Mouse (Mus musculus) urinary bladder, postnatal 0 days (tissue): ENCODE results near the gene Olfr1436. TPM values are rescaled to one million over a fixed set of nuclear protein-coding genes. Genes with fewer than 3 reads are reported as not detected.

Experiments used
- polyA plus RNA-seq: library from polyadenylated mRNA; unstranded; fragments of >200 nt; fragmentation: Nextera tagmentation; extraction: Ambion mirVana; gene quantifications from 2 replicates; pipeline ENCODE4 v1.2.1, GENCODE M21; 2015

Gene Olfr1436
- polyA plus RNA-seq = not detected in 2 replicates

GRCm38 (mm10) chr19:12299030-12299429, at the start of gene Olfr1436:
Gene Olfr1436 (minus strand): TSS chr19:12299130.

DNA sequence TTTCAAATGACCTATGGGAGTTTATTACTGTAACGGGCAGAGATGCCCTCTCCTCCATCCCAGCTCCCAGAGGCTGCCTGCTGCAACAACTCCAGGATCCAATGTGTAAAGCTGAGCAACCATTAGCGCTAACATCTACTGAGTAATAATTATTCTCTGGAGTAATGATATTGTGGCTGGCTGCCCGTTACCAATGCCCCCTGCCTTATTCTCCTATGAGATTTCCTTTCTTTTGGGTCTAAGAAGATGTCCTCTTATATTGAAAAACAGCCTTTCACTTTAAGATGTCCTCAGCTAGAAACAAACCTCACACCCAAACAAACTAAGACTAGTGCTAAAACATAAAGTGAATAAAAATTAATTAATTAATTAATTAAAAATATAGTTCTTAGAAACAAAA, 36.9 kb upstream of the Olfr1436 start, which contains the start of gene Olfr1438-ps1:
Gene Olfr1438-ps1 (minus strand): TSS at position 101 of the 400 bp plus-strand sequence.

DNA sequence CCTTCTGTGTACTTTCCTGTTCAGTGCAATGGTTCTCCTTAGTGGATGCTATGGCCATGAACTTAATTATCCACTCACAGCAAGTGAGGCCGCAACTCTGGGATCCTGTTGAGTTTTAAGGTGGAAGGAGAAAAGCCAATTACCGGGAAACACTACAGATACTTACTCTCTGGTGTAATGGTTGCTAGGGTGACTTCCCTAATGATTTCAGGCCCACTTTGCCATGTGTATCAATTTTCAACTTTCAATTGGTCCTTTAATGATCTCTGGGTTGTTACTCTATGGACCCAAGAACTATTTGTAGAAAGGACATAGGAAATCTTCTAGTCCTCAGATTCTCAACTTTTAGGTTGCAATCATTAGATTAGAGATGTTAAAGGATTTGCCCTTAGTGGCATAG, 26.1 kb upstream of the Olfr1436 start, which contains the start of gene Olfr1437:
Gene Olfr1437 (minus strand): TSS at position 101 of the 400 bp plus-strand sequence.

GRCm38 (mm10) chr19:12279554-12279953, 19.4 kb downstream of the Olfr1436 start, which contains the start of gene Olfr1434:
Gene Olfr1434 (plus strand): TSS chr19:12279854.

GRCm38 (mm10) chr19:12260732-12261131, 38.2 kb downstream of the Olfr1436 start, which contains the start of gene Olfr235:
Gene Olfr235 (plus strand): TSS chr19:12261032.

Other genes starting within 250 kb of the Olfr1436 start
- not detected in 2 replicates for gene Olfr1424, start 236.4 kb downstream of the Olfr1436 start, polyA plus RNA-seq
- gene Olfr1425, start 221.4 kb downstream of the Olfr1436 start, polyA plus RNA-seq = not detected in 2 replicates
- not detected in 2 replicates for gene Olfr1426, start 207.1 kb downstream of the Olfr1436 start, polyA plus RNA-seq
- not detected in 2 replicates for gene Olfr1427, start 195.8 kb downstream of the Olfr1436 start, polyA plus RNA-seq
- not detected in 2 replicates for gene Olfr1428, start 183.2 kb downstream of the Olfr1436 start, polyA plus RNA-seq
- not detected in 2 replicates for gene Olfr76, start 175.9 kb downstream of the Olfr1436 start, polyA plus RNA-seq
- not detected in 2 replicates for gene Olfr1555-ps1, start 129.0 kb downstream of the Olfr1436 start, polyA plus RNA-seq
- gene Olfr1431, start 98.5 kb downstream of the Olfr1436 start, polyA plus RNA-seq = not detected in 2 replicates
- not detected in 2 replicates for gene Olfr1432, start 66.5 kb downstream of the Olfr1436 start, polyA plus RNA-seq
- gene Olfr262, start 57.5 kb downstream of the Olfr1436 start, polyA plus RNA-seq = not detected in 2 replicates
- gene Olfr235, start 38.1 kb downstream of the Olfr1436 start, polyA plus RNA-seq = not detected in 2 replicates
- not detected in 2 replicates for gene Olfr1434, start 19.3 kb downstream of the Olfr1436 start, polyA plus RNA-seq
- gene Olfr1437, start 26.0 kb upstream of the Olfr1436 start, polyA plus RNA-seq = not detected in 2 replicates
- gene Olfr1438-ps1, start 36.8 kb upstream of the Olfr1436 start, polyA plus RNA-seq = not detected in 2 replicates
- not detected in 2 replicates for gene Olfr1440, start 88.1 kb upstream of the Olfr1436 start, polyA plus RNA-seq
- gene Olfr1441, start 118.3 kb upstream of the Olfr1436 start, polyA plus RNA-seq = not detected in 2 replicates
- gene Pfpl, start 128.8 kb upstream of the Olfr1436 start, polyA plus RNA-seq = not detected in 2 replicates
- 0.71 and 1.6 TPM in 2 replicates for gene Mpeg1, start 161.6 kb upstream of the Olfr1436 start, polyA plus RNA-seq
- gene Dtx4, start 202.3 kb upstream of the Olfr1436 start, polyA plus RNA-seq = 10.8 and 11.4 TPM in 2 replicates
- 12.3 and 15.4 TPM in 2 replicates for gene Fam111a, start 246.6 kb upstream of the Olfr1436 start, polyA plus RNA-seq